Mouse (Mus musculus) kidney, adult 2 months (tissue): ENCODE results near the gene Ints13.

ENCODE experiments used
- CTCF ChIP-seq: fragments of 200-500 bp; conservative IDR thresholded peaks from 2 replicates; pipeline ENCODE4 v1.5.1; 2011; ENCODE audit warnings: low read depth, mild to moderate bottlenecking, control low read depth, low read length, moderate library complexity, mixed read lengths; ENCODE audit not compliant: insufficient read depth, insufficient read length
- POLR2A ChIP-seq: fragments of 200-500 bp; IDR thresholded peaks from one replicate; pipeline ENCODE4 v1.6.1; 2011; ENCODE audit warnings: low read depth, low read length, control low read depth

- no peak for TF ChIP-seq CTCF
- TF ChIP-seq POLR2A = no peak
Measured at GRCm38 (mm10) chr6:146530363-146530762, 47.3 kb downstream of the Ints13 start.
